Mouse (Mus musculus) lung, embryonic 14.5 days (tissue): Measurements from ENCODE around the gene Pik3cb. TPM values are rescaled to one million over a fixed set of nuclear protein-coding genes. Genes with fewer than 3 reads are reported as not detected.

Source experiments
- ATAC-seq: fragments of 200-750 bp; cut with Nextera tagmentation; 2 replicates; pipeline ENCODE4 v1.8.0; 2017; ENCODE audit warnings: mild to moderate bottlenecking, moderate TSS enrichment, moderate library complexity; ENCODE audit not compliant: insufficient read depth
- DNase-seq: peaks from one replicate; pipeline ENCODE4 v3.0.0-alpha.2; 2015
- H3K27ac ChIP-seq: fragments of 300-500 bp; sonication (generic); 2 replicates; pipeline ENCODE4 v1.5.1; 2014; ENCODE audit warnings: low read depth, mild to moderate bottlenecking, moderate library complexity
- H3K27me3 ChIP-seq: fragments of 300-500 bp; sonication (generic); 2 replicates; pipeline ENCODE4 v1.6.1; 2014; ENCODE audit warnings: low read length, control low read depth; ENCODE audit not compliant: insufficient read depth
- H3K36me3 ChIP-seq: fragments of 300-500 bp; sonication (generic); 2 replicates; pipeline ENCODE4 v1.6.1; 2014; ENCODE audit warnings: control low read depth; ENCODE audit not compliant: insufficient read depth
- H3K4me1 ChIP-seq: fragments of 300-500 bp; sonication (generic); 2 replicates; pipeline ENCODE4 v1.6.1; 2014; ENCODE audit warnings: antibody characterized with exemption, control low read depth; ENCODE audit not compliant: insufficient read depth
- H3K4me2 ChIP-seq: fragments of 300-500 bp; sonication (generic); 2 replicates; pipeline ENCODE4 v1.6.1; 2014; ENCODE audit warnings: mild to moderate bottlenecking
- H3K4me3 ChIP-seq: fragments of 300-500 bp; sonication (generic); 2 replicates; pipeline ENCODE4 v1.5.1; 2014; ENCODE audit warnings: low read depth, low read length
- H3K9ac ChIP-seq: fragments of 300-500 bp; sonication (generic); 2 replicates; pipeline ENCODE4 v1.6.1; 2014
- H3K9me3 ChIP-seq: fragments of 300-500 bp; sonication (generic); 2 replicates; pipeline ENCODE4 v1.6.1; 2016; ENCODE audit warnings: low read depth, low read length, control low read depth
- CTCF ChIP-seq: IDR thresholded peaks from 2 replicates; pipeline ENCODE4 v1.5.1; 2016; ENCODE audit warnings: antibody characterized with exemption, low read depth
- WGBS: fragments of 180-500 bp; shearing (Covaris S2); extraction: QIAGEN DNeasy Blood & Tissue Kit; methylation state at CpG from one replicate; pipeline ENCODE4 v1.1.7; 2014; 5-methylcytosine and 5-hydroxymethylcytosine counted together
- polyA plus RNA-seq: library from polyadenylated mRNA; unstranded; fragments of >200 nt; fragmentation: Nextera tagmentation; extraction: Ambion mirVana; gene quantifications from 2 replicates; pipeline ENCODE4 v1.2.1, GENCODE M21; 2014

Gene Pik3cb
- polyA plus RNA-seq, 1 experiment from 2014 or later, result 1.7 TPM

DNA sequence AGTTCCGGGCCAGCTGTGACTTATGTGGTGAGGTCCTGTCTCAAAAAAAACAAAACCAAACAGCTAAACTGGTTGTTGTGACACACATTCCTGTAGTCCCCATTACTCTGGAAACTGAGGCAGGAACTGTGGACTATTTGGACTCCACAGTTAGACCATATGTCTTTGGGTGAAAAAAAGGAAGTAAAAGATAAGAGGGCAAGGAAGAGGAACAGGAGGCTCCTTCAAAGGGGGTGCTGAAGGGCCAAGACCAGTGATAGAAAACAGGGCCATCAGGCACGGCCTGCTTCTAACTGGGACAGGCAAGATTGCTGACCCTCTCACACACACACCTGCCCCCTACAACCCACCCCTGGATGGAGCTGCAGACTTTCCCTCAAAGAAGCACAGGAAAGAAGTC lies 22.4 kb upstream of the Pik3cb start:
- H3K4me2 ChIP-seq, result no peak overlapping the region
- no peaks in the 10 kb centered on the region for H3K4me1 ChIP-seq
- no peak overlapping the region for H3K9ac ChIP-seq
- H3K9me3 ChIP-seq, result no peaks in the 10 kb centered on the region
- H3K27me3 ChIP-seq, result no peaks in the 10 kb centered on the region
- WGBS, result 75% methylated on average over 2 of the region's 2 CpGs
- H3K27ac ChIP-seq, result no peak overlapping the region
- no peak for TF ChIP-seq CTCF
- ATAC-seq (no peak), DNase-seq (no peak)
- H3K4me3 ChIP-seq, result no peak overlapping the region
- no peaks in the 10 kb centered on the region for H3K36me3 ChIP-seq

DNA sequence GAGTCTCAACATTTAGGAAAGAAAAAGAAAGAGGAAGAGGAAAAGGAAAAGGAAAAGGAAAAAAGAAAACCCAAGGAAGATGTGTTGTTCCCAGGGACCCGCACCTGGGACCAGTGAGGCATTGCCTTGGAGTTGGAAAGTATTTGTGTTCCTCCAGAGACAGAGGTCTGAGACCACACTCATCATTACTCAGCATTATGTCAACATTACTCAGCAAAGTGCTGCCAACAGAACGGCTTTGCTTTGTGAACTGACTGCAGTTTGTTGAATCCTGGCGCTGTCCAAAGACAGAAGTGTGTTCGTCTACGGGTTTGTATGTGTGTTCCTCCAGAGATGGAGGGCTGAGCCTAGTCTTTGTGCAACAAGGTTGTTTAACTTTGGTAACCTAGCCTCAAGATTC lies 20.4 kb upstream of the Pik3cb start:
- Histone ChIP-seq H3K4me1 (no peaks in the 10 kb centered on the region), H3K27me3 (no peaks in the 10 kb centered on the region), H3K9me3 (no peaks in the 10 kb centered on the region), H3K36me3 (no peaks in the 10 kb centered on the region), H3K9ac (no peak overlapping the region), H3K4me2 (no peak overlapping the region), H3K4me3 (no peak overlapping the region), H3K27ac (no peak overlapping the region)
- no peak for TF ChIP-seq CTCF
- DNase-seq (no peak), ATAC-seq (no peak)
- 77% methylated on average over 5 of the region's 5 CpGs for WGBS

DNA sequence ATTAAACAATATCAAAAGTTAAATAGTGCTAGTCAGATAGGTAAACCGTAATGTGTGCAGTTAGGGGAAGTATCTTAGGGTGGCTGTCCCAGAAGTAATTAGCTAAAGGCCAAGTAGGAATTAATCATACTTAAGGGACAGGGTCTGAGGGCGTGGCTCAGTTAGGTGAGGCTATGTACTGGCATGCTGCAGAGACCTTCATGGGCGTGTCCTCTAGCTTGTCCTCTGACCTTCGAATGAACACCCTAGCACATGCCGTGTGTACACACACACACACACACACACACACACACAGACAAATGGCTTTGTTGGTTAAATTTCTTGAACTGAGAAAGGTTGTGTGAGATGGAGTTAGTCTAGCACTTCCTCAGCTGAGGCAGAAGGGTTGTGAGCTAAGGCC lies 19.5 kb upstream of the Pik3cb start:
- ATAC-seq (no peak), DNase-seq (no peak)
- H3K27ac ChIP-seq, result no peak overlapping the region
- no peaks in the 10 kb centered on the region for H3K4me1 ChIP-seq
- WGBS, result 72% methylated on average over 5 of the region's 5 CpGs
- no peak overlapping the region for H3K4me2 ChIP-seq
- no peaks in the 10 kb centered on the region for H3K9me3 ChIP-seq
- no peak for TF ChIP-seq CTCF
- H3K36me3 ChIP-seq, result no peaks in the 10 kb centered on the region
- H3K9ac ChIP-seq, result no peak overlapping the region
- H3K27me3 ChIP-seq, result no peaks in the 10 kb centered on the region
- H3K4me3 ChIP-seq, result no peak overlapping the region

DNA sequence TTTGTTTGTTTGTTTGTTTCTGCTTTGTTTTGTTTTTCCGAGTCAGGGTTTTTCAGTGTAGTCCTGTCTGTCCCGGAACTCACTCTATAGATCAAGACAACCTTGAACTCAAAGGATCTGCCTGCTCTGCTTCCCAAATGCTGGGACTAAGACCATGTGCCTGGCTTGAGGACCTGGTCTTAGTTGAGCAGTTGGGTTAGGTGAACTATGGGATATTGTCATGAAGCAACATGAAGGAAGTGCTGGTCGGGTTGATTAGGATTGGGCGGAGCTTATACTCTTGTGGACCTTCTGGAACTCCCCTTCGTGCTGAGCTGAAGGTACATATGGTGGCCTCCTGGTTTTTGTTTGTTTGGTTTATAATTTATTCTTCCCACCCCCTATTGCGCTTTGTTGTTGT lies 18.3 kb upstream of the Pik3cb start:
- H3K9ac ChIP-seq, result no peak overlapping the region
- no peak overlapping the region for H3K4me2 ChIP-seq
- no peaks in the 10 kb centered on the region for H3K27me3 ChIP-seq
- no peaks in the 10 kb centered on the region for H3K36me3 ChIP-seq
- no peak overlapping the region for H3K4me3 ChIP-seq
- no peak for ATAC-seq
- H3K9me3 ChIP-seq, result no peaks in the 10 kb centered on the region
- no peak for TF ChIP-seq CTCF
- no peak overlapping the region for H3K27ac ChIP-seq
- H3K4me1 ChIP-seq, result no peaks in the 10 kb centered on the region
- 75% methylated on average over 6 of the region's 6 CpGs for WGBS
- no peak for DNase-seq

DNA sequence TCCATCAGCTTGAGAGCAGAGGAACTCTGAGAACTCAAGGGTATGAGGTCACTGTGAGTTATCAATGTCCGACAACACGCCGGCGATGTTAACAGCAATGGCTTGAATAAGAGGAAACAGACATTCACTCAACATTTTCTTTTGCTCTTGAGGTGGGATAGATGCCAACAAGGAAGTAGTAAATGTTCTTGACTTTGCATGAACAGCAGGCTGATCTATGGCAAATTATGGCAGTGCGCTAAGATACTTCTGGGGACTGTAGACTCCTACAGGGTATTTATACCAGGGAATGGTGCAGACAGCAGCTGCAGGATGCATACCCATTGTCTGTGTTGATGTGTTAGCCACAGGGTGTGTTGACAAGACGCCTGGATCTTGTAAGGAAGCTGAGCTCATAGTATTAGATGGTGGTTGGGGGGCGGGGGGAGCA lies 17.8 kb upstream of the Pik3cb start:
- no peak overlapping the region for H3K4me2 ChIP-seq
- H3K27me3 ChIP-seq, result no peaks in the 10 kb centered on the region
- H3K9me3 ChIP-seq, result no peaks in the 10 kb centered on the region
- DNase-seq (peak; percentile 60), ATAC-seq (peak; percentile 63; the same call in 1 of the 2 replicates)
- H3K4me3 ChIP-seq, result no peak overlapping the region
- 44% methylated on average over 7 of the region's 7 CpGs for WGBS
- no peak overlapping the region for H3K9ac ChIP-seq
- no peak overlapping the region for H3K27ac ChIP-seq
- H3K36me3 ChIP-seq, result no peaks in the 10 kb centered on the region
- TF ChIP-seq CTCF, result no peak
- no peaks in the 10 kb centered on the region for H3K4me1 ChIP-seq

DNA sequence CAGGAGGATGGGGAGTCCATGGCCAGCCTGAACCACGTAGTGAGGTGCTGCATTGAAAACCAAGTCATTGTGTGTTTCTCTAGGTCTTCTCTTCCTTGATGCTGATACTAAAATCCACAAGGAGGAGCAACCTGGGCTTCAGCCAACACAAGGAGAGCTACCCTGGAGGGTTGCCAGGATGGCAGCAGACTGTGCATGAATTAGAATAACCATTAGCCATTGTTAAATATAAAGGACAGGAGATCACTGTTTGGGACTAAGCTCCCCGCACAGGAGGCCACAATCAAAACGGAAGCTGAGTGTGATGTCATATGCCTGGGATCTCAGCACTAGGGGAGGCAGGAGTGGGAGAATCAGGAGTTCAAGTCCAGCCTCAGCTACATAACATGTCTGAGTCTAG lies 13.2 kb upstream of the Pik3cb start:
- no peaks in the 10 kb centered on the region for H3K9me3 ChIP-seq
- no peak overlapping the region for H3K4me2 ChIP-seq
- DNase-seq, result peak; percentile 70
- no peaks in the 10 kb centered on the region for H3K27me3 ChIP-seq
- no peaks in the 10 kb centered on the region for H3K4me1 ChIP-seq
- 38% methylated on average over 3 of the region's 3 CpGs for WGBS
- no peaks in the 10 kb centered on the region for H3K36me3 ChIP-seq
- H3K4me3 ChIP-seq, result no peak overlapping the region
- H3K9ac ChIP-seq, result no peak overlapping the region
- no peak overlapping the region for H3K27ac ChIP-seq
- ATAC-seq, result no peak
- TF ChIP-seq CTCF, result no peak

DNA sequence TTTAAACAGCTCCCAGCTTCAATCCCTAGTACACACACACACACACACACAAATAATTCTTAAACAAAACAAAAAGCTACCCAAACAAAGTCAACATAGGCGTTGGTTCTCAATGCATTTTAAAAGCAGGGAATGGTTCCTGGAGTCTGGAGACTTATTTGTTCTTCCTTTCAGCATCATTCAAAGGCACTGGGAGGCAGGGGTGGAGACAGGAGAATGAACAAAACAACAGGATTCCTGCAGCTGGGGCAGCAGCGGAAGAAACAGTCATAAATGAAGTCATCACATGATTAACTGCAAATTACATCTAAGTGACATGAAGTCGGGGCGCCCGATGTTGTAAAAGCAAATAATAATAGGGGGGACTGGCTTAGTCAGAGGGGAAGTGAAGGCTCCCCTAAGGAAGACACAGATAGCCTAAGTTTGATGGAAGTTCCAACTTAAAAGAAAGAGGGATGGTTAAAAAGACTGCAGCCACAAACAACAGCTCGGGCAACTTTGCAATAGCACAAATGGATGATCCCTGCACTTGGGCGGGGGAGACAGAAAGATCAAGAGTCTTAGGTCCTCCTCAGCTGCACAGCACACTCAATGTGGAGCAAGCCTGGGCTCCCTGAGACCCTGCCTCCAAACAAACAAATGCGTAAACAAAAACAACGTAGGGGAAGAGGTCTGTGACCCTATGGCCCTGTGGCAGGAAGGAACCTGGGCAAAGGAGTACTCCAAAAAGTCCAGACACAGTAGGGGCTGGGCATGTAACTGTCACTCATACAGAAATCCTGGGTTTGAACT lies 12.5 kb upstream of the Pik3cb start:
- no peaks in the 10 kb centered on the region for H3K9me3 ChIP-seq
- H3K27ac ChIP-seq, result no peak overlapping the region
- no peak overlapping the region for H3K4me3 ChIP-seq
- no peaks in the 10 kb centered on the region for H3K4me1 ChIP-seq
- no peak for TF ChIP-seq CTCF
- no peaks in the 10 kb centered on the region for H3K36me3 ChIP-seq
- no peak overlapping the region for H3K4me2 ChIP-seq
- no peaks in the 10 kb centered on the region for H3K27me3 ChIP-seq
- no peak for ATAC-seq
- WGBS, result 40% methylated on average over 9 of the region's 9 CpGs
- H3K9ac ChIP-seq, result no peak overlapping the region
- DNase-seq, result peak; percentile 24
